Mouse (Mus musculus): ENCODE measurements around the gene Smarca4.

- no peak for TF ChIP-seq CTCF (IDR thresholded peaks at IDR 0.05; ENCODE audit: low read depth)
- no peak for TF ChIP-seq EP300 (IDR thresholded peaks at IDR 0.05; ENCODE audit: low read depth)
Measured at GRCm38 (mm10) chr9:21598198-21598597, 17.8 kb upstream of the Smarca4 start.
